Mouse (Mus musculus): ENCODE measurements around the gene Spint1.

DNA sequence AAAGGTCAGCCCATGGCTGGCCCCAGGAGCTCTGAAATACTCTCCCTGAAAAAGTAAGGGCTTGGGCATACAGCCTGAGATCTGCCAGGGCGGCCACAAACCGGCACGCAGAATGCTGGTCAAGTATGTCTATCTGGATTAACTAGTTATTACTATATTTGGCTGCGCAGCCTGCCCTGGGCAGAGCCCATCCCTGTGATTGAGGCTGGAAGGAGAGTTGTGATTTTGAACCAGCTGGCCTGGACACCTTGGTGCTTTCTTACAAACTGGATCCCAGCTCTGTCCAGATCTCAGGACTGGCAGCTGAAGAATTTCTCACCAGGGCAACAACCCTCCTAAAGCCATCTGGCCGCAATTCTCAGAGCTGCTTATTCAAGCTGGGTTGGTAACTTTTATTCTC, 43.0 kb upstream of the Spint1 start:
- no peak for TF ChIP-seq CTCF (IDR thresholded peaks at IDR 0.05; ENCODE audit: low read depth, low read length)
- no peak for TF ChIP-seq POLR2A (IDR thresholded peaks at IDR 0.05; ENCODE audit: insufficient read depth, low read length)
